In the genomic region with DNA sequence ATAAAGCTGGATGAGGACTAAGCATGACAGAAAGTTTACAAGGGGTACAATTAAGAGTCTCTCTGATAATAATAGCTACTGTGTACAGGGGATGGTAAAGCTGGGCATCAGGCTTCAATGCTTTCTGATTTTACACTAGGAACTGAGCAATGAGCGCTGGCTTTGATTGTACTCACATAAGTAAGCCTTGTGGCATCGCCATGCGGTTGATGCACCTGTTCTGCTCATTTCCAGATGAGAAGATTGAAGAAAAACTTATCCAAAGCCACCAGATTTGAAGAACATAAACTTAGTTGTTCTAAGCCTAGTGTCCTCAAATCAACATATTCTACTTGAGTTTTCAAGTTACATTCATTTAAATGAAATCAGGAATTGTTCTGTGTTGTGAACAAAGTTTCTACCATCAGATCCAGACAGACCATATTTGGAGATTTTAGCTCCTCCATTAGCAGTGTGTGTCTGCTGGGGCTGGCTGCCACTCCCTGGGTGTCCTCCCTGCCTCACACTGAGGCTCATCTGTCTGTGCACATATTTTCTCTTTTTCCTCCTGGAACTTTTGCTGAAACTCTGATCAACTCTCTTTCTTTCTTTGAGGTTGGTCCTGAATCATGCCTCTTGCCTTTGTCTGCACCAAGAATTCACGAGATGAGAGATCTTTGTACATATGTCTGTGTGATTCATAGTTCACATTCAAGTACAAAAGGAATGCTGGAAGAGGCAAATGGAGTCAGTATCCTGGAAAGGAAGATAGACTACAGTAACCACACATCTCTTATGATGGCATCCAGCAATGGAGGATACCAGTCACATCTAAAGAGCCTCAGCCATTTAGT, we compare ENCODE assay signal across 26 mouse cellular contexts.
DNase-seq lines count a peak whose midpoint lies in the region; TF ChIP-seq lines count a peak whose summit lies in the region.
"Had no signal": no experiment of that assay in that cellular context is flagged by ENCODE, and none has a peak within 500 bp of the region (broad histone marks: within the 10 kb centered on the region; RNA-seq: fewer than 3 reads in every experiment).

No protein-coding gene starts in this region.

- H3K27me3 ChIP-seq in hindbrain, embryonic 10.5 days (ENCODE audit: insufficient read depth, poor library complexity, severe bottlenecking) = no peaks in the 10 kb centered on the region
- H3K27me3 ChIP-seq: CH12.LX; embryonic facial prominence, embryonic 13.5 days; embryonic facial prominence, embryonic 15.5 days; forebrain, embryonic 13.5 days; forebrain, embryonic 15.5 days; Patski had no signal

- peak overlapping the region; percentile 94 for H3K27ac ChIP-seq in embryonic fibroblast, embryonic 13.5 days (ENCODE audit: insufficient read depth, low read length)
- H3K27ac ChIP-seq in layer of hippocampus, adult 2 months = no peak overlapping the region
- H3K27ac ChIP-seq in hindbrain, embryonic 10.5 days = no peak overlapping the region
- H3K27ac ChIP-seq: embryonic facial prominence, embryonic 13.5 days; embryonic facial prominence, embryonic 15.5 days; forebrain, embryonic 13.5 days; forebrain, embryonic 15.5 days had no signal

- TF ChIP-seq CTCF in embryonic fibroblast, embryonic 13.5 days (IDR thresholded peaks at IDR 0.05; ENCODE audit: borderline replicate concordance, insufficient read depth, low read length) = no peak
- no peak for TF ChIP-seq CTCF in layer of hippocampus, adult 2 months (conservative IDR thresholded peaks at IDR 0.05)

- 90% methylated on average over 4 of the region's 4 CpGs for WGBS in hindbrain, embryonic 10.5 days

- H3K36me3 ChIP-seq in hindbrain, embryonic 10.5 days = no peaks in the 10 kb centered on the region
- H3K36me3 ChIP-seq: embryonic facial prominence, embryonic 13.5 days; embryonic facial prominence, embryonic 15.5 days; forebrain, embryonic 15.5 days; G1E had no signal

- peaks cover 19% of the 10 kb centered on the region for H3K4me1 ChIP-seq in embryonic fibroblast, embryonic 13.5 days (ENCODE audit: control insufficient read depth, insufficient read depth, low read length)
- peaks cover 4% of the 10 kb centered on the region; the same call in 1 of the 2 replicates for H3K4me1 ChIP-seq in hindbrain, embryonic 10.5 days (replicated peaks)
- H3K4me1 ChIP-seq: embryonic facial prominence, embryonic 13.5 days; embryonic facial prominence, embryonic 15.5 days; forebrain, embryonic 15.5 days had no signal

- no peak for TF ChIP-seq POLR2A in embryonic fibroblast, embryonic 13.5 days (IDR thresholded peaks at IDR 0.05; ENCODE audit: low read depth, low read length)

- H3K4me3 ChIP-seq in embryonic fibroblast, embryonic 13.5 days (ENCODE audit: insufficient read depth, low read length) = no peak overlapping the region
- no peak overlapping the region for H3K4me3 ChIP-seq in layer of hippocampus, adult 2 months
- no peak overlapping the region for H3K4me3 ChIP-seq in hindbrain, embryonic 10.5 days
- H3K4me3 ChIP-seq: embryonic facial prominence, embryonic 13.5 days; embryonic facial prominence, embryonic 15.5 days; forebrain, embryonic 13.5 days; forebrain, embryonic 15.5 days had no signal

- no peaks in the 10 kb centered on the region for H3K9me3 ChIP-seq in hindbrain, embryonic 10.5 days
- H3K9me3 ChIP-seq: embryonic facial prominence, embryonic 13.5 days; embryonic facial prominence, embryonic 15.5 days; forebrain, embryonic 13.5 days; forebrain, embryonic 15.5 days had no signal

- DNase-seq in 3134 (ENCODE audit: extremely low read depth, insufficient read length, low spot score) (peak; percentile 46), 3T3-L1 (ENCODE audit: low read depth, low spot score) (peak; percentile 58)
- DNase-seq in Muller cell, postnatal 12 days (ENCODE audit: inconsistent ontology term) = peak; percentile 87
- DNase-seq in layer of hippocampus, postnatal 14 days (ENCODE audit: low spot score in 2 of 2) = no peak
- DNase-seq in layer of hippocampus, adult 2 months (ENCODE audit: low spot score in 2 of 2) = no peak
- no peak for DNase-seq in natural killer cell, adult 2 months (ENCODE audit: low spot score in 2 of 2)
- DNase-seq in hindbrain, embryonic 10.5 days (ENCODE audit: low spot score) = no peak
- DNase-seq: adrenal gland, adult 8-10 months; adrenal gland, postnatal 14 days; adrenal gland, postnatal 36 days; cerebellum, adult 11 months; cerebellum, adult 18-20 months; cerebellum, adult 8-10 months; cerebellum, adult 9-11 months; cerebellum, postnatal 14 days; cerebellum, postnatal 36 days; embryo, embryonic 11 days; forebrain, postnatal 0 days had no signal

Comparison
In these comparisons a context has a peak if more than half of its experiments do, and no peak if none do; other contexts are left out.
1. DNase-seq: peak in 3134 (single experiment), 3T3-L1 (single experiment) and Muller cell, postnatal 12 days (single experiment); none in layer of hippocampus, postnatal 14 days (0 of 2), layer of hippocampus, adult 2 months (0 of 2), natural killer cell, adult 2 months (0 of 2) and hindbrain, embryonic 10.5 days (single experiment).